Mouse (Mus musculus) urinary bladder, adult 2 months (tissue): ENCODE results near the gene Tmem107. TPM values are rescaled to one million over a fixed set of nuclear protein-coding genes. Genes with fewer than 3 reads are reported as not detected.

Source experiments
- DNase-seq: peaks from one replicate; pipeline ENCODE4 v3.0.0; 2022; ENCODE audit warnings: low spot score
- polyA plus RNA-seq: library from polyadenylated mRNA; depleted of rRNA; stranded (reverse); fragments of >200 nt; gene quantifications from 2 replicates; pipeline ENCODE4 v1.2.3, GENCODE M21; 2012

Gene Tmem107
- polyA plus RNA-seq, 1 experiment: 25.8 TPM

- no peak for DNase-seq
Observed at GRCm38 (mm10) chr11:69074776-69075069, 4.1 kb downstream of the Tmem107 start.

GRCm38 (mm10) chr11:69075764-69076479 lies 5.3 kb downstream of the Tmem107 start:
- no peak for DNase-seq

GRCm38 (mm10) chr11:69076572-69076971 lies 6.0 kb downstream of the Tmem107 start:
- no peak for DNase-seq

GRCm38 (mm10) chr11:69077316-69077715 lies 6.7 kb downstream of the Tmem107 start:
- DNase-seq: no peak

- DNase-seq: no peak
Observed at GRCm38 (mm10) chr11:69078041-69078440, 7.4 kb downstream of the Tmem107 start.

- DNase-seq: no peak
Observed at GRCm38 (mm10) chr11:69078805-69079438, 8.3 kb downstream of the Tmem107 start.

- no peak for DNase-seq
Observed at GRCm38 (mm10) chr11:69080102-69080854, 9.7 kb downstream of the Tmem107 start.

DNA sequence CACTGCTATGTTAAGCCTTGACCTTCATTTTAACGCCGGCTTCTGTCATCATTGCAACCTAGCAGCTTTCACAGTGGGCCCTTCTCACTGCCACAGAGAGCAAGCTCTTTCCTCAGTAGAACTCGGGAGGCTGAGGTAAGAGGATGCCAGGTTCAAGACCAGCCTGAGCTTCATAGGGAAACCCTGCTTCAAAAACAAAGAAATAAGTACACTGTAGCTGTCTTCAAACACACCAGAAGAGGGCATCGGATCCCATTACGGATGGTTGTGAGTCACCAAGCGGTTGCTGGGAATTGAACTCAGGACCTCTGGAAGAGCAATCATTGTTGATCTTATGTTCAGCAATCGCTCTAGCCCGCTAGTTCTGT lies 10.2 kb downstream of the Tmem107 start:
- DNase-seq: no peak

- no peak for DNase-seq
Observed at GRCm38 (mm10) chr11:69081613-69082012, 11.0 kb downstream of the Tmem107 start.

GRCm38 (mm10) chr11:69085608-69086007 lies 15.0 kb downstream of the Tmem107 start:
- DNase-seq: no peak

DNA sequence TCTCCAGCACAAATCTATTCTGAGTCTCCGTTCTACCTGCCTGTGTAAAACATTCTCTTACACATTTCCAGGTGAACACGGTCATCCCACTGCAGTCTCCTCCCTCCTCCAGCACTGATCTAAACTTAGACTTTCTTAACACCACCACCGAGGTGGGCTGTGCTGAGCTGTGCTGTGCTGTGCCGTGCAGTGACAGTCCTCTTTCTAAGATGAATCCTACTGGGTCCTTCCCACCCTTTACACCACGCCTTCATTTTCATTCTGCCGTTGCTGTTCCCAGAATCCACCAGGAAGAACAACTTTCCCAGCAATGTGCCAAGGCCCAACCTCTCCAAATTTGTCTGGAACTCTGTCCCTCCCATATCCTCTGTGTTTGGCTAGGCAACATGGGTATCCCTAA lies 15.8 kb downstream of the Tmem107 start:
- no peak for DNase-seq

GRCm38 (mm10) chr11:69087082-69087481 lies 16.5 kb downstream of the Tmem107 start:
- no peak for DNase-seq

DNA sequence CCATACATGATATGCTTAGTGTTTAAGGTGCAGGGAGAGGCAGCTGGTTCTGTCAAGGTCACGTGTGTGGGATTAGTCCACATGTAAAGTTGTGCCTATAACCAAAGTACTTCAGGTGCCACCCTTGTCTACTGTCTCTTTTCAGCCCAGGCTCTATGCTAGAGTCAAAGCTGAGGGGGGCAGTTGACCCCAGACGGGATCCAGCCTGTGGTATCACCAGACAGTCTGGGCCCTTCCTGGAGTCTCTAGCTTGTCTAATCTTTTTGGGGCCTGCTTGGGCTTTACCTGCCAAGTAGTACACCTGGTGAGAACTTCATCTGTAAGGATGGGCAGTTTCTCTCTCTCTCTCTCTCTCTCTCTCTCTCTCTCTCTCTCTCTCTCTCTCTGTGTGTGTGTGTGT lies 17.0 kb downstream of the Tmem107 start:
- no peak for DNase-seq

- peak; percentile 91 for DNase-seq
Observed at GRCm38 (mm10) chr11:69088103-69088855, 17.7 kb downstream of the Tmem107 start, which contains the start of gene Vamp2. Gene Vamp2, plus strand, starts transcription at chr11:69088490.

- no peak for DNase-seq
Observed at GRCm38 (mm10) chr11:69088856-69089615, 18.4 kb downstream of the Tmem107 start.

- DNase-seq: no peak
Observed at GRCm38 (mm10) chr11:69089616-69090290, 19.1 kb downstream of the Tmem107 start.

DNA sequence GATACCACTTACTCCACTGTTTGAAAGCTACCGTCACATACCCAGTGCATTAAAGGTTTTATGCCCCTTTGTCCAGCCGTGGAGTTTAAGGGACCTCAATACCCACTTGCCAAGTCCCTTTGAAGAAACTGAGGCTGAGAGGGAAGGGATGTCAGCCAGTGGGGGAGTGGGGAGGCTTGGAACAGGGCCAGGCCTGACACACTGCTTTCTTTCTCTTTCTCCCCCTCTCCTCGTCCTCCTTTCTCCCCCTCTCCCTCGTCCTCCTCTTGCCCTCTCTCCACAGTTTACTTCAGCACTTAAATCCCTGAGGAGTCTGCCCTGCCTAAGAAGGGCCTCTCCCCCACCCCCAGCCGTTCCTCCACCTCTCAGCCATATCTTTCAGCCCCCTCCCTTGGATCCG lies 19.8 kb downstream of the Tmem107 start:
- no peak for DNase-seq

DNA sequence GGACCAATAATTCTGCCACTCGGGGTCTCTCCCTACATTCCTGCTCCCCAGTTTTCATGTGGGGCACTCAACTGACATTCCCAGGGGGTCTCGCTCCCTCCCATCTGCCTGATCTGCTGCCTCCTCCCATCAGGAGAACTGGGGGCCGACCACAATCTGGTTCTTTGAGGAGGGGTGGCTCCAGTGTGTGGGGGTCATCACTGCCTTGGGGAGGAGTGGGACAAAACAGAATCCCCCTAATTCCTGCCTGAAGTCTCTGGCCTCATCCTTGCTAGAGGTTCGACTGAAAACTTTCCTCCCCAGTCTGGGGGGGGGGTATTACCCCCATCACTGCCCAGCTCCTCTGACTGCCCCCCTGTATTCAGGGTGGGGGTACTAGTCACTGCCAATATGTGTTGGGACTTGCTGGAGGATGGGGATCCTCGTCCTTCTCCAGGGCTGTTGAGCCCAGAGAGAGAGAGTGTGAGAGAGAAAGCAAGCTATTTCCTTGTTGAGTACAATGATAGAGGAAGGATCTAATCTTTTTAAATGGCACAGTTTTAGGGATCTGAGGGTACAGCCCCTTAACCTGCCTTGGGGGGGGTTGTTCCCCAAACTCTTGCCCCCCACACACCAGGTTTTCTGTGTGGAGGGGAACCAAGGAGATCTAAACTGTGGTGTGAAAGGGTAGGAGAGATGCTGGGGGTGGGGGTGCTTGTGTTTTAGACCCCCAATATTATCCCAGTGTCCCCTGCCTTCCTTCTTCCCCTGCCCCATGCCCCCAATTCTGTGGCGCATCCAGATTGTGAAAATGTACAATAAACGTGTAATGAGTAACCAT lies 21.2 kb downstream of the Tmem107 start:
- DNase-seq: no peak

DNA sequence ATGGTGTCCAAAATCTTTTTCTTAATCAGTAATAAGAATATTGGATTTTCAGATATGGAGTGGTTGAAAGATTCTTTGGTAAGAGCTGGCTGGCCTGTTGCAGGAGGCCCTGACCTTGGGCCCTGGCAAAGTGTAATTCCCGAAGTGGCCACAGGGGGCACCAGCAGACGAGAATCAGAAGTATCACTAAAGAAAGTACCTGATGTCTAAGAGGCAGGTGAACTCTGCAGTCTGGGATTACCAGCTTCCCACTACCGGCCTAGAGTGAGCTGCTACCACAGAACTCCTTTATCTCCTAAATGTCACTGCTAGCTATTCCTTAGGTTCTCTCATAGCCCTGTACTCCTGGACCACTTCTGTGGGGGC lies 21.8 kb downstream of the Tmem107 start:
- DNase-seq: peak; percentile 81

DNA sequence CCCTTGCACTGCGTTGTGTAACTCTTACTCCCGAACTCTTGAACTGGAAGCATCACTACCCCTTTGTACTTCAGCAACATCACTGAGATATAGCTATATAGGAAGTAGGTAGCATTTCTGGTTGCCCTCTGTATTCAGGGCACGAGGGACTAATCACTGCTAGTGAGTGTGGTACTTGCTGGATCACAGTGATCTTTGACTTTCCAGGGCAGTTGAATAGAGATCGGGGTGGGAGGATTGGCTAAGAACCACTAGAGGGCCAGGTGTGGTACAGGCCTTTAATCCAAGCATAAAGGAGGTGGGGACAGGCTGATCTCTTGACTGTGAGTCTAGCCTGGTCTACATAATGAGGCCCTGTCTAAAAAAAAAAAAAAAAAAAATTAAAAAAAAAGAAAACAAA lies 22.3 kb downstream of the Tmem107 start:
- no peak for DNase-seq
